Mouse (Mus musculus): ENCODE measurements around the gene 2810004N23Rik. TPM values are rescaled to one million over a fixed set of nuclear protein-coding genes. Genes with fewer than 3 reads are reported as not detected.

Gene 2810004N23Rik
- total and polyA plus RNA-seq, 3 experiments: 54.8 to 68.9 (median 64.0) TPM

DNA sequence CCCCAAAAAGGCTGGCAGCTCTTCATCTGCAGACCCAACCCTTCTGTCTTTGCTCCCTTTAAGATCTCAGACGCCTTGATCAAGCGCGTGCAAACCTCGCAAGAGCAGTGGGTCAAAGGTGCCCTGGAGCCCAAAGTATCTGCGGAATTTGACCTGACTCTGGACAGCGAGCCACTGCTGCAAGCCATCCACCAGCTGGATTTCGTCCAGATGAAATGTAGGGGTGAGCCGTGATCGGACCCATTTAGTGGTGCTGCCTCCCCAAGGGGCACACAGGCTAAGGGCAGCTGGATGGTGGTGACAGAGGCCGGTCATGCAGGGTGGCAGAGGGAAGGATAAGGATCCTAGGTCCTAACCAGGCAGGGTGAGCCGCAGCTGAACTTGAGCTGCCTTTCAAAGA is 42.8 kb downstream of the 2810004N23Rik start:
- H3K4me3 ChIP-seq (ENCODE audit: control insufficient read depth in 1 of 2, insufficient read depth in 1 of 2, low read depth in 2 of 2, low read length in 2 of 2): no peak overlapping the region
- no peak overlapping the region for H3K27ac ChIP-seq (ENCODE audit: control insufficient read depth, low read depth, low read length)
- no peak overlapping the region for H3K9ac ChIP-seq (ENCODE audit: control insufficient read depth, low read depth, low read length, poor library complexity, severe bottlenecking)
- H3K9me3 ChIP-seq (replicated peaks; ENCODE audit: insufficient read depth, low read length): no peaks in the 10 kb centered on the region
- H3K27me3 ChIP-seq (ENCODE audit: control insufficient read depth in 1 of 2, insufficient read depth in 2 of 2, low read length in 2 of 2): peaks cover 0 to 3% of the 10 kb centered on the region in 2 experiments; a peak in 1 of 4 replicates
- no peak for TF ChIP-seq POLR2AphosphoS2 (IDR thresholded peaks at IDR 0.05; ENCODE audit: low read length)
- no peaks in the 10 kb centered on the region for H3K4me1 ChIP-seq (ENCODE audit: control insufficient read depth in 1 of 2, insufficient read depth in 2 of 2, low read length in 2 of 2)
- no peaks in the 10 kb centered on the region for H3K36me3 ChIP-seq (ENCODE audit: control insufficient read depth in 1 of 2, insufficient read depth in 2 of 2, low read length in 2 of 2)
- no peak for DNase-seq (ENCODE audit: low read depth, low spot score)
- H3K79me2 ChIP-seq (ENCODE audit: control insufficient read depth, insufficient read depth, low read length, poor library complexity): no peaks in the 10 kb centered on the region

DNA sequence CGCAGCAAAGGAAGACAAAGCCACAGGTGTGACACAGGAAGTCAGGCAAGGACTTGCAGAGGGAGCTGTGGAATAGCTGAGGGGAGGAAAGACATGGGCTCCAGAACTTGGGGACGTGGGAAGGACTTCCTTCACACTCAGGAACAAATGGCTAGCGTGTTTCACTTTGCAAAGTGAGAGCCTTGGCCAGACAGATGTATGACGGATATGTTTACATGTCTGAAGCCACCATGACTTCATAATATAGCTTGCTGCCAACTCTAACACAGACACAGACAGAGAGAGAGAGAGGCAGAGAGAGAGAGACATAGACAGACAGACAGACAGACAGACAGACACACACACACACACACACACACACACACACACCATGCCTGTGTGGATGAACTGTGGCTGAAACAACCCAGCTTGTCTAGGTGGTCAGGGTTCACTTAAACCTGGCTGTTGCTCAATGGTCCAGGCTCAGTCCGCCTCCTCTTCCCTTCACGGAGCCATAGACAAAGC is 43.3 kb downstream of the 2810004N23Rik start:
- TF ChIP-seq ETS1 (IDR thresholded peaks at IDR 0.05; ENCODE audit: low read depth, low read length): no peak
- TF ChIP-seq ZC3H11A (IDR thresholded peaks at IDR 0.05; ENCODE audit: low read depth, low read length): no peak
- TF ChIP-seq RAD21 (IDR thresholded peaks at IDR 0.05; ENCODE audit: low read depth, low read length): no peak
- no peak for TF ChIP-seq GABPA (IDR thresholded peaks at IDR 0.05; ENCODE audit: low read depth, low read length)
- TF ChIP-seq POLR2AphosphoS2 (IDR thresholded peaks at IDR 0.05; ENCODE audit: low read length): no peak
- no peak for TF ChIP-seq NRF1 (IDR thresholded peaks at IDR 0.05; ENCODE audit: insufficient read depth, low read depth, low read length, poor library complexity, severe bottlenecking)
- no peak for TF ChIP-seq MYC (IDR thresholded peaks at IDR 0.05; ENCODE audit: low read depth, low read length)
- TF ChIP-seq POLR2A (IDR thresholded peaks at IDR 0.05; ENCODE audit: control insufficient read depth in 1 of 2, insufficient read depth in 1 of 2, low read depth in 1 of 2, low read length in 2 of 2, poor library complexity in 1 of 2): no peak
- no peak for TF ChIP-seq NELFE (IDR thresholded peaks at IDR 0.05; ENCODE audit: low read depth, low read length)
- TF ChIP-seq JUND (IDR thresholded peaks at IDR 0.05; ENCODE audit: low read depth, low read length): no peak
- TF ChIP-seq HCFC1 (IDR thresholded peaks at IDR 0.05; ENCODE audit: low read depth, low read length): no peak
- TF ChIP-seq RCOR1 (IDR thresholded peaks at IDR 0.05; ENCODE audit: low read depth, low read length): no peak
- no peak for TF ChIP-seq ZKSCAN1 (IDR thresholded peaks at IDR 0.05; ENCODE audit: low read depth, low read length)
- no peaks in the 10 kb centered on the region for H3K9me3 ChIP-seq (replicated peaks; ENCODE audit: insufficient read depth, low read length)
- no peak for DNase-seq (ENCODE audit: low read depth, low spot score)
- no peaks in the 10 kb centered on the region for H3K79me2 ChIP-seq (ENCODE audit: control insufficient read depth, insufficient read depth, low read length, poor library complexity)
- peaks cover 0 to 4% of the 10 kb centered on the region in 2 experiments; a peak in 1 of 4 replicates for H3K27me3 ChIP-seq (ENCODE audit: control insufficient read depth in 1 of 2, insufficient read depth in 2 of 2, low read length in 2 of 2)
- no peak overlapping the region for H3K27ac ChIP-seq (ENCODE audit: control insufficient read depth, low read depth, low read length)
- no peak overlapping the region for H3K9ac ChIP-seq (ENCODE audit: control insufficient read depth, low read depth, low read length, poor library complexity, severe bottlenecking)
- no peak overlapping the region for H3K4me3 ChIP-seq (ENCODE audit: control insufficient read depth in 1 of 2, insufficient read depth in 1 of 2, low read depth in 2 of 2, low read length in 2 of 2)
- no peaks in the 10 kb centered on the region for H3K4me1 ChIP-seq (ENCODE audit: control insufficient read depth in 1 of 2, insufficient read depth in 2 of 2, low read length in 2 of 2)
- no peaks in the 10 kb centered on the region for H3K36me3 ChIP-seq (ENCODE audit: control insufficient read depth in 1 of 2, insufficient read depth in 2 of 2, low read length in 2 of 2)

DNA sequence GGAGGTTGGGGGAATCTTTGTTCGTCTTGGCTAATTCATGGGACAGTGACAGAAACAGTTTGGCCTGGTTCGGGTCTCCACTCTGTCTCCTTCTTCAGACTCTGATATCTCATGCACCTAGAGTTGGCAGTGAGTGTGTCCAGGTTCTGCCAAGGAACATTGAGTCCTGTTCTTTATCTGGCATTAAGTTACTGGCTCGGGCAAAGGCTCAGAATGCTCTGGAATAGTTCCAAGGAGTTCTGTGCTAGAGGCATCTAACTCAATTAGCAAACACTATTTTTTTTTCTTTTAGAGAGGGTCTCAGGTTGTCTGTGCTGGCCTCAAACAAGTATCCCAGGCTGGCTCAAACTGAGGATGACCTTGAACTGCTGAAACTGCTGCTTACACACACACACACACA is 45.6 kb downstream of the 2810004N23Rik start:
- no peak overlapping the region for H3K9ac ChIP-seq (ENCODE audit: control insufficient read depth, low read depth, low read length, poor library complexity, severe bottlenecking)
- TF ChIP-seq BHLHE40 (IDR thresholded peaks at IDR 0.05; ENCODE audit: borderline replicate concordance, low read depth, low read length) (no peak), MEF2A (IDR thresholded peaks at IDR 0.05; ENCODE audit: extremely low read depth, insufficient replicate concordance, low read depth, low read length, poor library complexity, severe bottlenecking) (no peak), NRF1 (IDR thresholded peaks at IDR 0.05; ENCODE audit: insufficient read depth, low read depth, low read length, poor library complexity, severe bottlenecking) (no peak), CHD1 (IDR thresholded peaks at IDR 0.05; ENCODE audit: low read depth, low read length) (no peak), JUND (IDR thresholded peaks at IDR 0.05; ENCODE audit: low read depth, low read length) (no peak)
- H3K36me3 ChIP-seq (ENCODE audit: control insufficient read depth in 1 of 2, insufficient read depth in 2 of 2, low read length in 2 of 2): no peaks in the 10 kb centered on the region
- H3K9me3 ChIP-seq (replicated peaks; ENCODE audit: insufficient read depth, low read length): no peaks in the 10 kb centered on the region
- DNase-seq (ENCODE audit: low read depth, low spot score): no peak
- H3K27me3 ChIP-seq (ENCODE audit: control insufficient read depth in 1 of 2, insufficient read depth in 2 of 2, low read length in 2 of 2): peaks cover 0 to 5% of the 10 kb centered on the region in 2 experiments; a peak in 2 of 4 replicates
- no peak overlapping the region for H3K27ac ChIP-seq (ENCODE audit: control insufficient read depth, low read depth, low read length)
- H3K4me1 ChIP-seq (ENCODE audit: control insufficient read depth in 1 of 2, insufficient read depth in 2 of 2, low read length in 2 of 2): no peaks in the 10 kb centered on the region
- no peaks in the 10 kb centered on the region for H3K79me2 ChIP-seq (ENCODE audit: control insufficient read depth, insufficient read depth, low read length, poor library complexity)
- no peak overlapping the region for H3K4me3 ChIP-seq (ENCODE audit: control insufficient read depth in 1 of 2, insufficient read depth in 1 of 2, low read depth in 2 of 2, low read length in 2 of 2)

All from MEL (cell line).